Mouse (Mus musculus) Patski (cell line): Measurements from ENCODE around the gene Shisa3. TPM values are rescaled to one million over a fixed set of nuclear protein-coding genes. Genes with fewer than 3 reads are reported as not detected.

Experiments used
- ATAC-seq: fragments of 100-300 bp; one replicate; pipeline ENCODE4 v1.8.0; 2021
- CTCF ChIA-PET: fragments of 350-600 bp; sonication (Branson Sonifier 250); formaldehyde crosslinking; loops from one replicate; lab custom pipeline; 2022; ENCODE audit warnings: inconsistent platforms; lab: Charles Lee
- POLR2A ChIA-PET: fragments of 350-600 bp; sonication (Branson Sonifier 250); formaldehyde crosslinking; loops from one replicate; lab custom pipeline; 2022; ENCODE audit warnings: antibody characterized with exemption, inconsistent platforms; lab: Charles Lee
- DNase-seq: peaks from one replicate; pipeline ENCODE4 v3.0.0-alpha.2; 2011; ENCODE audit warnings: low read depth, low spot score
- H3K27me3 ChIP-seq: fragments of 371-371 bp; one replicate; pipeline ENCODE4 v1.5.1; 2021
- CTCF ChIP-seq: fragments of 100-300 bp; IDR thresholded peaks from one replicate; pipeline ENCODE4 v1.5.1; 2021
- in situ Hi-C: fragments of 300-500 bp; cut with MboI; formaldehyde crosslinking; loops from 3 replicates; pipeline ENCODE4 v1.11.1; 2018; ENCODE audit warnings: low pct_unique_long_range_greater_than_20kb, mixed read lengths
- polyA plus RNA-seq: library from polyadenylated mRNA; unstranded; gene quantifications from one replicate; pipeline ENCODE4 v1.2.3, GENCODE M21; 2021

The Shisa3 gene
- polyA plus RNA-seq, 1 experiment from 2014 or later = not detected

DNA sequence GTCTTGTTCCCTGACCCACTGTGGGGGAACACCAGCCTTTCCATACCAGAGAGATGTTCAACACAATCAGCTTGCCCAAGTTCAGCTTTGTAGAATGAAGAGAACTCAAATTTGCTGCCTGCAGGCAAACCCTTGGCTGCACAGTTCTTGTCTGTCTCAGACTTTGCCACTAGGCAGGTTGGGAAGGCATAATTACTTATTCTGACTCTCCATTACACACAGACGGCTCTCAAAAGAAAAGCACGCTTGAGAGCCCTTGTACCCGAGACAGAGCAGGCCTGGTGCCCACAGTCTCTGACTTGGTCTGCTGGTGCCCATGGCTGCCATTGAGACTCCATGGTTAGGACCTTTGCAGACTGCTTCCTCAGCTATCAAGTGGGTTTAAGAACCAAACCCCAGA lies 26.7 kb downstream of the Shisa3 start:
- CTCF ChIA-PET = no interaction called here
- DNase-seq = no peak
- in situ Hi-C loops = no loop called here
- no peak for TF ChIP-seq CTCF
- H3K27me3 ChIP-seq = no peaks in the 10 kb centered on the region
- no peak for ATAC-seq
- POLR2A ChIA-PET = no interaction called here

DNA sequence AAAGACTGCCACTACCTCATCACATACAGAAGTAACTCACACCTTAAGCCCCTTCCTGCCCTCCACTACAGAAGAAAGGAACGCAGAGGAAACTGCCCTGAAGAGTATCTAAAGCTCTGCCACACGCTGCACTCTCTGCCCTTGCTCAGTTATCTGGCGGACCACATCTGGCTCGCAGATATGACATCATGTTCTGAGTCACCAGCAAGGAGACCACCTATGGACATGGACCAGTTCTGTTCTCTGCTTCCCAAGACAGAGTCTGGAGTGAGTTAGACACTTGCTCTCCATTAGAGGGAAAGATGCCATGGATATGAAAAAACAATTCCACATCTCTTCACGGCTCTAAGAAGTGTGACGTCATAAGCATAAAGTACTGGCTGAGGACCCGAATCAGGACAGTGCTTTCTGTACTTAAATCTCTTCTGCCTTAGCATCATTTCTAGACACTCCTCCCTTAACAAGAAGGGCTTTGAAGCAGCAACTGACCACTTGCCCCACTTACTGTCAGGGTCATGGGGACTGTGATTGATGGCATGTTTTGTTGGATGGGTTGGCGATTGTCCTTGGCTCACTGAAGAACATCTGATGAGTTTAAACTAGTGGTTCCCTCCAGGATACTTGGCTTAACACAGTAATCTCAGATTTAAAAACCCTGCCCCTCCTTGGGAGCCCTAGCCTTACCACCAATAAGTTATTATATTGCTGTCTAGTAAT lies 33.1 kb downstream of the Shisa3 start:
- ChIA-PET CTCF (no interaction called here), POLR2A (interaction anchor here (0.6 kb wide), 1 partner anchor 380 kb away, joined by 9 read pairs; no protein-coding TSS in a partner anchor)
- H3K27me3 ChIP-seq = no peaks in the 10 kb centered on the region
- DNase-seq (no peak), ATAC-seq (no peak)
- TF ChIP-seq CTCF = no peak
- in situ Hi-C loops = no loop called here

DNA sequence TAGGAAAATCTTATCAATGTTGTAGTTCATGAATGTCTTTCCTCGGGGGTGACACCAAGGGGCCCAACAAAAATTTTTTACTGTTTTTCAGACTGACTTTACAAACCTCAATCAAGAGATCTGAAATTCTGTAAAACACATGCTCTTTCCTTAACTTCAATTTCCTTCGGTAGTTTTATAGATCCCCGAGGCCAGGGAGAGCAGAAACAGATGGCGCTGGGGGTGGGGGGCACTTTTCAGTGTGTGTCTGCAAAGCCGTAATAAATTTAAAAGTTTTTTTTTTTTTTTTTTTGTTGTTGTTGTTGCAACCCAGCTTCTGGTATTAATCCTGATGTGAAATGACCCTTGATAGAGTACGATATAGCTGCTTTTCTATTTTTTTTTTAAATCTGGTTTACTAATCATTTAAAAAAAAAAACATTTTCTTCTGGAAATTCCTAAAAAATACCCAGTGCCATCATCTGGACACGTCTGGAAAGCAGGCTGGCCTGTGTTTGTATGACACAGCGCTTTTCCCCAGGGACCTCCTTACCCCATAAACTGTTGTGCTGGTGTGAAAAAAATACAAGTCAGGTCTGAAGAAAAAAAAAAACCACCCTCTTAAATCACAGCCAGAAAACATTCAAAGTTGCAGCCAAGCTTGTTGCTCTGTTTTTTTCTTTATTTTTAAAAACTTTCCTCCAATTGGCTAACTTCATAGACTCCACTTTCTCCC lies 33.9 kb downstream of the Shisa3 start:
- TF ChIP-seq CTCF = no peak
- no peak for ATAC-seq
- POLR2A ChIA-PET = interaction anchor here (0.6 kb wide), 1 partner anchor 379 kb away, joined by 9 read pairs; no protein-coding TSS in a partner anchor
- DNase-seq = no peak
- in situ Hi-C loops = no loop called here
- no peaks in the 10 kb centered on the region for H3K27me3 ChIP-seq
- CTCF ChIA-PET = no interaction called here

DNA sequence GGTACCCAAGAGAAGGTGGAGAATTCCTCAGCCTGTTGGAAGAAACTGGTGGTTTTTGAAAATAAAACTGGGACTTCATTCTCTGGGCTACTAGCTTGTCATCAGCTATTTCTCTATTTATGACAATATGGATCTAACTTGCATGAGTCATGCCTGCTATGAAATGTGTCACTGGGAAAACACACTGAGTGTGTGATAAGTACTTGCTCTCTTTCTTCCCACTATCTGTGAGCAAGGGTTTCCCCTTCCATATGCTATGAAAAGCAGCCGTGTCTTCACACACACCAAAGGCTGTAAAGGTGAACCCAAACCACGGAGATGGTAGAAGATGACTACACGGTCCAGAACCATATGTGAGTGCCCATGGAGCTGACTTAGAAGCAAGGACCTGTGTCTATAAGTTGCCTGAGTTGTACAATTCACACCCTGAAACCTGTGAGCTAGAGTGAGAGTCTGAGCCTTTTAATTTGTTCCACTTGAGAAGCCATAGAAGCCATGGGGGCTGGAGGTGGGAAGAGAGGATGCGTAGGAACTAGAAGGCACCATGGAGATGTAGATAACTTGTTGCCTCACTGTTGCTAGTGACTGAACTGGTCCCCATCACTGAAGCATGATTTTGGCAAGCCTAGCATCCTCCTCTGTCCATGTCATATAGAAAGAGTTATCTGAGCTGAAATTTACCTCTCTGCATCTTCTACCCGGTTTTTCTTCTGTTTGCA lies 36.0 kb downstream of the Shisa3 start:
- ChIA-PET POLR2A (no interaction called here), CTCF (interaction anchor here (0.8 kb wide), 1 partner anchor 13 kb away, joined by 3 read pairs; no protein-coding TSS in a partner anchor)
- DNase-seq (no peak), ATAC-seq (no peak)
- H3K27me3 ChIP-seq = no peaks in the 10 kb centered on the region
- TF ChIP-seq CTCF = no peak
- in situ Hi-C loops = no loop called here

DNA sequence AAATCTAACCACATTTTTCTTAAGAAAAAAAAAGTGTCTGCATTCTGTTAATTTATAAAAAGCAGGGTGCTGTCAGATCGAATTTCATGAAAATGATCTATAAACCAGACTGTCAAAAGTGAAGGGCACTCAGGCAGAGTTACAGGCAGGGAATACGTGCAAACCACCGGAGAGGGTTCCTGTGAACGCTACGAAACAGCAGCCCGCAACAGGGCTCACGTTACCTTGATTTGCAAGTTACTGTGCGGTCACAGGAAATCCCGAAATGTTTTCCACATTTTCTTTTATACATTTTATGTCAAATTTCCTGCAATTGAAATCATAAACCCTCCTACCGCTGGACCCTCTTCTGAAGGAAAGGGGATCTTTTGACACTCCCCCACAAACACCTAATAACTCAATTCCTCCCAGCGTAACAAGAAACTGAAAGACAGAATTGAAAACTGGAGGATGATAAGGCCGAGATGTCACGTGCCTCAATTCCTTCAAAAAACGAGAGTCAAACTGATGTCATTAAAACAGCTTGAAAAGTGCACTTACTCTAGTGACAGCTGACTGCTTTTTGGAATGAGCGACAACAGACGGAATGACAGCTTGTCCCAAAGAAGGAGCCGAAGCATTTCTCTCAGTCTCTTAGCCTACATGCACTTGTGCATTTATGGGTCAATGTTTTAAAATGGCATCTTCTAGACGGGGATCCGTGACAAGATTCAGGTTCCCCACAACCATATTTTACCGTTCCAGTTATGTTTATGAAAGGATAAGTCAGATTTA lies 39.3 kb downstream of the Shisa3 start:
- POLR2A ChIA-PET = no interaction called here
- DNase-seq (no peak), ATAC-seq (no peak)
- H3K27me3 ChIP-seq = no peaks in the 10 kb centered on the region
- in situ Hi-C loops = no loop called here
- TF ChIP-seq CTCF = no peak
- CTCF ChIA-PET = no interaction called here

DNA sequence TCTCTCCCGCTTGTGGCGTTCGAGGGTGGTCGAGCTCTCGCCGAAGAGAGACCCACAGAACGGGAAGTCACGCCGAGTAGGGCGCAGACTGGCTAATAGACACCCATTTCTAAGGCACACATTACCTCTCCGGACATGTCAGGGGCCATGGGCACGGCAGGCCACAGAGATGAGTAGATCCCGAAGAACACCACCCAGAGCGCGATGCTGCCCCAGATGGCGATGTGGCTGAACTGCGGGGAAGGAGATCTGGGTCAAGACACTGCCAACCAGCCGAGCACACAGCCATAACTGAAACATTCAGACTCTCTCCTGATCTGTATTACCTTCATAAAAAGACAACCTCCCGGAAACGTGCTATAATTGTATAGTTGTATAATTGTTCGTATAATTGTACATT lies 39.9 kb downstream of the Shisa3 start:
- CTCF ChIA-PET = no interaction called here
- DNase-seq = no peak
- no peaks in the 10 kb centered on the region for H3K27me3 ChIP-seq
- TF ChIP-seq CTCF = peak; percentile 21
- in situ Hi-C loops = no loop called here
- POLR2A ChIA-PET = no interaction called here
- ATAC-seq = no peak

DNA sequence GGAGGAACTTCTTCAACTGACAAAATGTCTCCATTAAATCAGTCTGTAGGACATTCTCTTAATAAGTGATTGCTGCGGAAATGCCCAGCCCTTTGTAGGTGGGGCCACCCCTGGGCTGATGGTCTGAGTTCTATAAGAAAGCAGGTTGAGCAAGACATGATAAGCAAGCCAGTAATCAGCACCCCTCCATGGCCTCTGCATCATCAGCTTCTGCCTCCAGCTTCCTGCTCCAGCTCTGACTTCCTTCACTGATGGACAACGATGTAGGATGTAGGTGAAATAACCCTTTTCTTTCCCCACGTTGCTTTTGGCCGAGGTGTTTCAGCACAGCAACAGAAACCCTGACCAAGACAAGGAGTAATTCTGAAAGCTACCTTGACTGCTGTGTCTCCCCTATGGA lies 41.5 kb downstream of the Shisa3 start:
- ChIA-PET CTCF (interaction anchor here (1.1 kb wide), 1 partner anchor 11 kb away, joined by 4 read pairs; no protein-coding TSS in a partner anchor), POLR2A (no interaction called here)
- no peak for TF ChIP-seq CTCF
- in situ Hi-C loops = no loop called here
- ATAC-seq (no peak), DNase-seq (no peak)
- no peaks in the 10 kb centered on the region for H3K27me3 ChIP-seq

DNA sequence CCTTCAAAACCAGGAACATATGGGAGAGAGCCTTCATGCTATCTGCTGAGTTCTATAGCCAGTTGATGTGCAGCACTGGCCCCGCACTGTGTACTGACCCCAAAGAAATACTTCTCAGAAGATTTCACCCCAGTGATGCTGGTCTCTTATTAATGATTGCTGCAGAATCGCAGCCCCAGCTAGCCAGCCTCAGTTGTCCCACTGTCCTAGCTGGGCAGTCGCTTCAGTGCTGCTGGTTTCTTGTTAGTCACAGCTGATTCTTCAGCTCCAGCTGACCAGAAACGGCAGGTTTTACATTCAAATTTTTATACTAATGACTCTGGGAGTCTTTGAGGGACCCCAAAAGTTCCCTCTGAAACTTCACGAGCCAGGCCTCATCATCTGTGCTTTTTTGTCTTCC lies 42.3 kb downstream of the Shisa3 start:
- no peak for DNase-seq
- in situ Hi-C loops = no loop called here
- POLR2A ChIA-PET = no interaction called here
- ATAC-seq = no peak
- H3K27me3 ChIP-seq = no peaks in the 10 kb centered on the region
- no peak for TF ChIP-seq CTCF
- CTCF ChIA-PET = no interaction called here

DNA sequence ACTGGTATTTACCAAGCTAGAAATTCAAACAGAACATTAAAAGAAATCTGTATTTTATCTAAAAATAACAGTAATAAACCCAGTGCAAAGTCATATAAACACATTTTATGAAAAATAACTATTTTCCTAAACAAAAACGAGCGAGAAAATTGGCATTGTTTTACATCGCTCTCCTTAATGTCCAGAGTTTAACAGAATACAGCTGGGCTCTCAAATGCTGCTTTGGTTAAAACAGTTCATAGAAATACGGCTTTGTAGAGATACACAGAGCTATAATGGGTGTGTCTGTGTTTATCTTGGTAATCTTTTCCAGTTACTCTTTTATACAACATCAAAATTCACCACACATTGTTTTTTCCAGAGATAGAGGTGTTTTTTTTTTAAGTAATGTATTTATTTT lies 44.8 kb downstream of the Shisa3 start:
- in situ Hi-C loops = no loop called here
- no peak for TF ChIP-seq CTCF
- CTCF ChIA-PET = no interaction called here
- no peaks in the 10 kb centered on the region for H3K27me3 ChIP-seq
- POLR2A ChIA-PET = no interaction called here
- ATAC-seq (no peak), DNase-seq (no peak)

DNA sequence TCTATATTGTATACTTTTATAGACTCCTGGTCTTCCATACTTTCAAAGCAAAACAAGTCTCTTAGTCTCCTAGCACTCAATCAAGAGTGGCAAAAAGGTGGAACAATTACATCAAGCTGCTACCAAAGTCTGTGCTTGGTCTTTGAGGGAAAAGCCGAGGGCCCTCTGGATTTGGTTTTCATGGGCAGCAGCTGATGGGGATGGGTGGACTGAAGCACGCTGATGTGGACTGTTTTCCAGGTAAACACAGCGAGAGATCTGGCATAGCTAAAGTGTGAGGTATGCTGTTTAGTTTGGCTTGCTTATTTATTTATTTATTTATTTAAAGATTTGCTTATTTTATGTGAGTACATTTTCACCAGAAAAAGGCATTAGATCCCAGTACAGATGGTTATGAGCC lies 45.9 kb downstream of the Shisa3 start:
- no peaks in the 10 kb centered on the region for H3K27me3 ChIP-seq
- ChIA-PET POLR2A (no interaction called here), CTCF (interaction anchor here (1.9 kb wide), 1 partner anchor 74 kb away, joined by 4 read pairs; no protein-coding TSS in a partner anchor)
- in situ Hi-C loops = no loop called here
- no peak for TF ChIP-seq CTCF
- ATAC-seq = no peak
- DNase-seq = no peak
